In the genomic region with DNA sequence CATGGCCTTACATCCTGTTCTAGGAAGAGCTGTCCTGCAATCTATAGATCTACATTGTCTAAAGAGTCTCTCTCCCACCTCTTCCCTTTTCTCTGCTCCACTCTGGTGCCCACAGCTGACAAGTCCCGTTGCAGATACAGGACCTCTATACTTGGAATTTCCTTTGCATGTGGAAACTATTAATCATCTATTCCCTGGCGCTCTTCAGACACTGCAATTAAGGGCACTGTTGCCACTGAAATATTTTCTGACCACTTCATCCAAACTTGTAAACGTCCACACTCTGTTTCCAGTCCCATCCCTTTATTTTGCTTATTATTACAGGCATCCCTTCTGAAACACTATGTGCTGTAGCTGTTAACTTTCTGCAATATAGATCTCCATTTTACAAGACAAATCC, we compare ENCODE assay signal across 22 mouse cellular contexts. TPM values are rescaled to one million over a fixed set of nuclear protein-coding genes. Genes with fewer than 3 reads are reported as not detected.
DNase-seq lines count a peak whose midpoint lies in the region; ATAC-seq and TF ChIP-seq lines count a peak whose summit lies in the region.
"Had no signal": no experiment of that assay in that cellular context is flagged by ENCODE, and none has a peak within 500 bp of the region (broad histone marks: within the 10 kb centered on the region; RNA-seq: fewer than 3 reads in every experiment).

No protein-coding gene starts in this region.

- ATAC-seq in kidney, postnatal 0 days (replicated peaks; ENCODE audit: low FRiP score, low read depth): no peak
- ATAC-seq in stomach, postnatal 0 days (ENCODE audit: low FRiP score, low TSS enrichment): no peak
- ATAC-seq: forebrain, embryonic 13.5 days; forebrain, postnatal 0 days; hindbrain, postnatal 0 days had no signal

- H3K79me2 ChIP-seq in heart, adult 2 months (replicated peaks; ENCODE audit: control insufficient read depth, insufficient read depth, low read length): no peaks in the 10 kb centered on the region

- intact Hi-C loops in heart, adult 2 months (cut with DNase I): no loop called here
- intact Hi-C loops in heart, postnatal 36 days (cut with DNase I): no loop called here
- intact Hi-C loops in left cerebral cortex, postnatal 14 days (cut with DNase I): no loop called here

- no peak for TF ChIP-seq CTCF in heart, adult 2 months (IDR thresholded peaks at IDR 0.05)
- TF ChIP-seq CTCF in kidney, postnatal 0 days (IDR thresholded peaks at IDR 0.05; ENCODE audit: low read depth): no peak
- no peak for TF ChIP-seq CTCF in stomach, postnatal 0 days (IDR thresholded peaks at IDR 0.05; ENCODE audit: low read depth)

- H3K9me3 ChIP-seq in kidney, postnatal 0 days (replicated peaks; ENCODE audit: low read length): no peaks in the 10 kb centered on the region
- no peaks in the 10 kb centered on the region for H3K9me3 ChIP-seq in stomach, postnatal 0 days (ENCODE audit: control insufficient read depth, low read length)
- H3K9me3 ChIP-seq: embryonic facial prominence, embryonic 12.5 days; forebrain, embryonic 13.5 days; heart, embryonic 12.5 days; hindbrain, embryonic 13.5 days had no signal

- H3K27me3 ChIP-seq in heart, adult 2 months (ENCODE audit: control insufficient read depth, insufficient read depth, low read length): no peaks in the 10 kb centered on the region
- H3K27me3 ChIP-seq in kidney, postnatal 0 days (ENCODE audit: insufficient read depth, low read length): no peaks in the 10 kb centered on the region
- H3K27me3 ChIP-seq in stomach, postnatal 0 days (ENCODE audit: control insufficient read depth, insufficient read depth, low read length): no peaks in the 10 kb centered on the region
- H3K27me3 ChIP-seq: CH12.LX; embryonic facial prominence, embryonic 12.5 days; forebrain, embryonic 13.5 days; heart, embryonic 12.5 days; hindbrain, embryonic 13.5 days had no signal

- H3K4me2 ChIP-seq in kidney, postnatal 0 days (ENCODE audit: low read length): no peak overlapping the region
- H3K4me2 ChIP-seq in stomach, postnatal 0 days (replicated peaks; ENCODE audit: low read depth): no peak overlapping the region
- H3K4me2 ChIP-seq: embryonic facial prominence, embryonic 12.5 days; forebrain, embryonic 13.5 days; heart, embryonic 12.5 days; hindbrain, embryonic 13.5 days had no signal

- WGBS in heart, adult 2 months: 40% methylated on average over 3 of the region's 3 CpGs
- WGBS in kidney, postnatal 0 days: 25% methylated on average over 3 of the region's 3 CpGs
- WGBS in stomach, postnatal 0 days: 33% methylated on average over 3 of the region's 3 CpGs

- H3K9ac ChIP-seq in heart, adult 2 months (ENCODE audit: low read depth, low read length): no peak overlapping the region
- H3K9ac ChIP-seq in kidney, postnatal 0 days (ENCODE audit: low read depth, low read length): no peak overlapping the region
- H3K9ac ChIP-seq in stomach, postnatal 0 days (ENCODE audit: low read length): no peak overlapping the region
- H3K9ac ChIP-seq: embryonic facial prominence, embryonic 12.5 days; forebrain, embryonic 13.5 days; forebrain, postnatal 0 days; heart, embryonic 12.5 days; hindbrain, embryonic 13.5 days had no signal

- no peak overlapping the region for H3K4me3 ChIP-seq in heart, adult 2 months
- no peak overlapping the region for H3K4me3 ChIP-seq in kidney, postnatal 0 days (replicated peaks; ENCODE audit: low read depth, low read length)
- no peak overlapping the region for H3K4me3 ChIP-seq in stomach, postnatal 0 days (ENCODE audit: low read depth, low read length)
- H3K4me3 ChIP-seq: embryonic facial prominence, embryonic 12.5 days; forebrain, embryonic 13.5 days; heart, embryonic 12.5 days; hindbrain, embryonic 13.5 days had no signal

- TF ChIP-seq POLR2A in heart, adult 2 months (IDR thresholded peaks at IDR 0.05; ENCODE audit: insufficient read depth, low read depth, low read length): no peak

- no peaks in the 10 kb centered on the region for H3K36me3 ChIP-seq in heart, adult 2 months (ENCODE audit: control insufficient read depth, insufficient read depth, low read length)
- no peaks in the 10 kb centered on the region for H3K36me3 ChIP-seq in kidney, postnatal 0 days (ENCODE audit: insufficient read depth, low read length)
- no peaks in the 10 kb centered on the region for H3K36me3 ChIP-seq in stomach, postnatal 0 days (ENCODE audit: control insufficient read depth, insufficient read depth, low read length)
- H3K36me3 ChIP-seq: embryonic facial prominence, embryonic 12.5 days; heart, embryonic 12.5 days; hindbrain, embryonic 13.5 days had no signal

- no peak for TF ChIP-seq EP300 in heart, adult 2 months (IDR thresholded peaks at IDR 0.05; ENCODE audit: insufficient read depth, low read depth, low read length)
- no peak for TF ChIP-seq EP300 in stomach, postnatal 0 days (optimal IDR thresholded peaks at IDR 0.05)

- H3K27ac ChIP-seq in heart, adult 2 months: 0 out of 2 replicates have a peak overlapping the region, but pooled peaks have one; percentile 17
- H3K27ac ChIP-seq in kidney, postnatal 0 days: peak overlapping the region; percentile 43; the same call in 1 of the 2 replicates
- H3K27ac ChIP-seq in stomach, postnatal 0 days (replicated peaks): peak overlapping the region; percentile 61
- H3K27ac ChIP-seq: embryonic facial prominence, embryonic 12.5 days; forebrain, embryonic 13.5 days; hindbrain, embryonic 13.5 days; hindbrain, postnatal 0 days had no signal

- no peak for DNase-seq in heart, adult 2 months
- no peak for DNase-seq in heart, postnatal 36 days
- peak; percentile 25 for DNase-seq in kidney, postnatal 0 days (ENCODE audit: low spot score)
- no peak for DNase-seq in kidney, postnatal 10 days
- peak; percentile 14 for DNase-seq in NIH3T3 (ENCODE audit: low read depth)
- no peak for DNase-seq in stomach, postnatal 0 days (ENCODE audit: low spot score)
- DNase-seq in left cerebral cortex, postnatal 14 days (ENCODE audit: low spot score in 2 of 2): no peak
- no peak for DNase-seq in ovary, postnatal 14 days (ENCODE audit: low spot score)
- DNase-seq: adrenal gland, postnatal 10 days; cerebellum, adult 11-12 months; cerebellum, adult 9-10 months; cerebellum, postnatal 25 days; forebrain, postnatal 0 days; gastrocnemius, postnatal 36 days; heart, adult 18-20 months had no signal

- no peaks in the 10 kb centered on the region; the same call in 1 of the 2 replicates for H3K4me1 ChIP-seq in heart, adult 2 months (ENCODE audit: control insufficient read depth, insufficient read depth, low read length)
- H3K4me1 ChIP-seq in kidney, postnatal 0 days (replicated peaks; ENCODE audit: insufficient read depth, low read length): peaks cover 11% of the 10 kb centered on the region; the same call in 1 of the 2 replicates
- H3K4me1 ChIP-seq in stomach, postnatal 0 days (replicated peaks; ENCODE audit: control insufficient read depth, insufficient read depth): peaks cover 2% of the 10 kb centered on the region; the same call in 1 of the 2 replicates

RNA-seq across cellular contexts. Expression of a gene that starts 31.9 kb away (rescaled TPM):
- 1 to 10 TPM; 3.2 to 4.5 TPM for total RNA-seq in heart, adult 2 months (2021)
- polyA plus RNA-seq in heart, adult 2 months (2012; rRNA removed): 1.5 and 2.5 TPM in 2 replicates
- total RNA-seq in heart, postnatal 36 days (2021): 1 to 10 TPM; 3.6 to 4.1 TPM
- 23.9 and 24.5 TPM in 2 replicates for polyA plus RNA-seq in kidney, postnatal 0 days (2015; fragmentation: Nextera tagmentation; extraction: Ambion mirVana)
- 22.5 and 23.9 TPM in 2 replicates for polyA plus RNA-seq in stomach, postnatal 0 days (2015; fragmentation: Nextera tagmentation; extraction: Ambion mirVana)
- 1 to 10 TPM; 8.1 to 9.3 TPM for total RNA-seq in left cerebral cortex, postnatal 14 days (2021)
- total RNA-seq: CH12.LX; hematopoietic stem cell, adult 5-6 weeks had no signal

Comparison
In these comparisons a context has a peak if more than half of its experiments do, and no peak if none do; other contexts are left out.
1. DNase-seq: peak in kidney, postnatal 0 days (single experiment) and NIH3T3 (single experiment); none in heart, adult 2 months (0 of 2), heart, postnatal 36 days (0 of 2), kidney, postnatal 10 days (single experiment), stomach, postnatal 0 days (single experiment), left cerebral cortex, postnatal 14 days (0 of 2) and ovary, postnatal 14 days (single experiment).
2. Peak in every context shown above with its lines, with median percentiles within 50 percentile points of each other: H3K27ac ChIP-seq.